Mouse (Mus musculus): Measurements from ENCODE around the gene Pfkfb4. TPM values are rescaled to one million over a fixed set of nuclear protein-coding genes. Genes with fewer than 3 reads are reported as not detected.
A peak's percentile ranks its signal among the peaks of the same experiment; 100 is the strongest.

The Pfkfb4 gene
- total RNA-seq, 1 experiment from 2014 or later, result 40.1 TPM

DNA sequence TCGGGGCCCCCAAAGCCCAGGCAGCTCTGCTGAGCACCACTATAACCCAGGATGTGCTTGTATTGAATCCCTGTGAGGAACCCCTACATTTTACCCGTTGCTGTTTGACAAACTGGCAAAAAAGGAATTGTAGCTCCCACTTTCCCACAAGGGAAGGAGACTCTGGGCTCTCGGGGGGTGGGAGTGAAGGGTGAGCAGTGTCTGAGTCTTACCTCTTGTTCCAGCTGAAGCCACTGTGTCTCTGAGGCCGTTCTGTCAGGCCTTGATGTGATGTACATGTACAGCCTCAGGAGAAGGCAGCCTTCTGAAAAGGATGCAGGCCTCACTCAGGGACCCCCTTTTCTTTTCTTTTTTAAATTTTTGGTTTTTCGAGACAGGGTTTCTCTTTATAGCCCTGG is 69.3 kb downstream of the Pfkfb4 start:
- ATAC-seq (replicated peaks in 1 of 2; ENCODE audit: insufficient read depth in 1 of 2, low FRiP score in 2 of 2, low TSS enrichment in 1 of 2, low read depth in 1 of 2, poor library complexity in 2 of 2, severe bottlenecking in 2 of 2), result no peak

DNA sequence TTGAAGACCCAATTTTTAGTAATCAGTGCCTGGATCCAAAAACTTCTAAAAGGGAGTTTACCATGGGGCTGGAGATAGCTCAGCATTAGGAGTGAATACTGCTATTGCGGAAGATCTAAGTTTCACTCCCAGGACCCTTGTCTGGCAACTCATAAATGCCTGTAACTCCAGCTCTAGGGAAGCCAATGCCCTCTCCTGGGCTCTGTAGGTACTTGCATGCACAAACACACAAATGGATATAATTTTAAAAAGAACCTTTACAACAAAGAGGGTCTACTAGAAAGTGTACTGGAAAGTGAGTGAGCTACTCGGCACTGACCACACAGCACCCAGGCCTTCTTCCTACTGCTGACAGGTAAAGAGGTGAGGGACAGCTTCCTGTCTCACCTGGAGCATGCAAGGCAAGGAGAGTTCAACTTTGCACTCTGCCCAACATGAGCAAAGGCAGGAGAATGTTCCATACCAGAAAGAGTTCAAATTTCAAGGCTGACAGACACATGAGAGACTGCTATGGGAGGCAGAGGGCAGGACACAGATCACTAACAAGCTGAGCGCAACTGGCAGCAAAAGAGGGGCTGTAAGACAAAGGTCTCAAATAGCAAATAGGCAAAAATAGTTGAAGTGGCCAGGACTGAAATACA is 76.6 kb downstream of the Pfkfb4 start:
- ATAC-seq (replicated peaks in 1 of 2; ENCODE audit: insufficient read depth in 1 of 2, low FRiP score in 2 of 2, low TSS enrichment in 1 of 2, low read depth in 1 of 2, poor library complexity in 2 of 2, severe bottlenecking in 2 of 2), result no peak

DNA sequence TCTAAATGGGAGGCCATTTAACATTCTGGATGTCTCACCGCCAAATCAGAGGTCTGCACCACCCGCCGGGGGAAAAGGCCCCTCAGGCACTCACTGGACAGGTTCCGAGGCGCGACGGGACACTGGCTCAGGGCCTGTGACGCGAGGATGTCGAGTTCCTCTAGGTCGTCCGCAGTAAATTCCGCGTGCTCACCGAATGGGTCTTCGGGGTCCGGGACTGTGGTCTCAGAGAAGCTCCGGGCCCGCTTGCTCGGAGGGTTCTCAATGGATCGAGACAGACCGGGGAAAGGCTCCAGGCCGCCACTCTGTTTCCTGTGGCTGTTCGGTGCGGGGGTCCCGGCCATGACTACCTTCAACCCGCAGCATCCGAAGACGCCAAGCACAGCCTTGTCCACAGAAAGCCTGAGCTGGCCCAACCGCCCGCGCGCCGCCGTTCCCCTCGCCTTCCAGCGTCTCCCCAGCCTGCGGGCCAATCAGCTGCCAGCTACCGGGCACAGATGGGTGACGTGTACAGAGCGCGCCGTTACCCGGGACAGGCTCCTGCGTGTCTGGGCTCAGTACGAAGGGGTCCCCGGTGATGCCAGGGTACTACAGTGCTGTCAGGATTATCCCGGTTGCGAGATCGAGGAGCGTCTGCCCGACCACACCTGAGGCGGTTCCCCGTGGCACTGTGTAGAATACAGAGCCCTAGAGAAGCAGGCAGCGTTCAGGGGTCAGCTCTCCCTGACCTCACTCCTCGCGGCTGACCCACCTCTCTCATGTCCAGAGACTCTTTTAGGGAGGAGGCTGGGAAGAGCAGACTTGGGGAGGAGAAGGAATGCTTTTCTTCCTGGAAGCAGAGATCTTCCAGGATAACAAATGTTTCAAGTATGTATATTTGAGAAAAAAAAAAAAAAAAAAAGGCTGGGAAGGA is 82.3 kb downstream of the Pfkfb4 start, which contains the start of gene Atrip:
Atrip (minus strand) TSS at position 464 of the 913 bp plus-strand sequence.
- ATAC-seq (replicated peaks in 1 of 2; ENCODE audit: insufficient read depth in 1 of 2, low FRiP score in 2 of 2, low TSS enrichment in 1 of 2, low read depth in 1 of 2, poor library complexity in 2 of 2, severe bottlenecking in 2 of 2), result peak; percentile 99 to 100

DNA sequence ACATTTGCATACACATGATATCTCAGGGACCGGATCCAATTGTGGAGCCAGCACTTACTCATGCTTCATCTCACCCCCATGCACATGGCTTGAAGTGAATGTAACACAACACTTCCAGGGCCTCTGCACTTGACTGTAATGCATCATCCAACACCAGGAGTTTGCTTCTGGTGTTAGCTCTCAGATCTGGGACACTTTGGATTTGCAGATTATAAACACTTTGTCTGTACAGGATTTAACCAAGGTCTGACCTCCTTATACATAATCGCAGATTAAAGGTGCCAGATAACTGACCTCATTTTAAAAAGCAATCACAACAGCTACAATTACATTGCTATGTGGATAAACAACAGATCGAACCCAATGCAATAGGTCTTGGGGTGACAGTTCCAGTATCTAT is 88.9 kb downstream of the Pfkfb4 start:
- no peak for ATAC-seq (replicated peaks in 1 of 2; ENCODE audit: insufficient read depth in 1 of 2, low FRiP score in 2 of 2, low TSS enrichment in 1 of 2, low read depth in 1 of 2, poor library complexity in 2 of 2, severe bottlenecking in 2 of 2)

DNA sequence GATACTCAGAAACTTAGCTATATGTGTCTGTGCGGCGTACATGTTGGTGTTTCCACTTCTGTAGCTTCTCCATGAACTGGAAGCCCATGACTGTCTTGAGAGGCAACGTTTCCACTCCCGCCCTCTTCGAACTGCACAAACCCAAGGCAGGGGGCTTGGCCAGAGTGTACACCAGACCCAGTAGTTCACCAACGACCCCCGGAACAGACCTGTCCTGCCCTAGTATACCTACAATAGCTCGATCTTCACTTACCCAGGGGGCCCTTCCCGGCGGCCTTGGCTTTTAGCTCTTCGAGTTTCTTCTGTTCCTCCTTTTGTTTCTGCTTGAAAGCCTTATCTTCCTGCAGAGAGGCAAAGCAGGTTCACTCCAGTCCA is 90.2 kb downstream of the Pfkfb4 start:
- ATAC-seq (replicated peaks in 1 of 2; ENCODE audit: insufficient read depth in 1 of 2, low FRiP score in 2 of 2, low TSS enrichment in 1 of 2, low read depth in 1 of 2, poor library complexity in 2 of 2, severe bottlenecking in 2 of 2), result no peak

Other genes with a start within 250 kb of the Pfkfb4 start
- gene Ip6k2, start 208.0 kb upstream of the Pfkfb4 start, total RNA-seq (2017), result 56.8 and 67.9 TPM in 2 replicates
- 1.7 and 2.9 TPM in 2 replicates for gene Nckipsd, start 183.4 kb upstream of the Pfkfb4 start, total RNA-seq (2017)
- gene Celsr3, start 165.5 kb upstream of the Pfkfb4 start, total RNA-seq (2017), result 2.2 TPM in 1 of 2 replicates, not detected in the other
- gene Slc26a6, start 138.5 kb upstream of the Pfkfb4 start, total RNA-seq (2017), result 1.8 and 1.9 TPM in 2 replicates
- gene Tmem89, start 77.2 kb upstream of the Pfkfb4 start, total RNA-seq (2017), result 0.65 TPM in 1 of 2 replicates, not detected in the other
- gene Uqcrc1, start 55.1 kb upstream of the Pfkfb4 start, total RNA-seq (2017), result 163 and 254 TPM in 2 replicates
- gene Col7a1, start 38.2 kb upstream of the Pfkfb4 start, total RNA-seq (2017), result 1.0 TPM in 1 of 2 replicates, not detected in the other
- not detected in 2 replicates for gene Ucn2, start 5.8 kb upstream of the Pfkfb4 start, total RNA-seq (2017)
- 416 and 906 TPM in 2 replicates for gene Shisa5, start 46.8 kb downstream of the Pfkfb4 start, total RNA-seq (2017)
- 5.9 and 13.9 TPM in 2 replicates for gene Trex1, start 68.0 kb downstream of the Pfkfb4 start, total RNA-seq (2017)
- gene Atrip, start 82.3 kb downstream of the Pfkfb4 start, total RNA-seq (2017), result 20.9 and 25.5 TPM in 2 replicates
- 13.3 and 17.6 TPM in 2 replicates for gene Ccdc51, start 90.7 kb downstream of the Pfkfb4 start, total RNA-seq (2017)
- 60.9 and 142 TPM in 2 replicates for gene Tma7, start 90.8 kb downstream of the Pfkfb4 start, total RNA-seq (2017)
- 0.60 and 1.1 TPM in 2 replicates for gene Plxnb1, start 103.6 kb downstream of the Pfkfb4 start, total RNA-seq (2017)
- gene Fbxw21, start 170.3 kb downstream of the Pfkfb4 start, total RNA-seq (2017), result not detected in 2 replicates
- gene Fbxw13, start 204.2 kb downstream of the Pfkfb4 start, total RNA-seq (2017), result not detected in 2 replicates
- gene Fbxw20, start 243.0 kb downstream of the Pfkfb4 start, total RNA-seq (2017), result not detected in 2 replicates

Measured in hematopoietic stem cell, adult 5-6 weeks (primary cell).